Mouse (Mus musculus) limb, embryonic 11.5 days (tissue): ENCODE measurements around the gene Trim9. TPM values are rescaled to one million over a fixed set of nuclear protein-coding genes. Genes with fewer than 3 reads are reported as not detected.

ENCODE experiments used
- ATAC-seq: fragments of 200-750 bp; cut with Nextera tagmentation; 2 replicates; pipeline ENCODE4 v1.8.0; 2017; ENCODE audit warnings: low read depth; ENCODE audit not compliant: insufficient number of reproducible peaks, low FRiP score, low TSS enrichment
- DNase-seq: peaks from one replicate; pipeline ENCODE4 v3.0.0-alpha.2; 2015; ENCODE audit warnings: low spot score
- H3K27ac ChIP-seq: fragments of 300-500 bp; sonication (generic); replicated peaks from 2 replicates; pipeline ENCODE4 v1.5.1; 2014; ENCODE audit warnings: low read depth, mild to moderate bottlenecking, low read length
- H3K27me3 ChIP-seq: fragments of 300-500 bp; sonication (generic); 2 replicates; pipeline ENCODE4 v1.6.1; 2014; ENCODE audit warnings: mild to moderate bottlenecking, low read length, mixed read lengths; ENCODE audit not compliant: control insufficient read depth, insufficient read depth
- H3K36me3 ChIP-seq: fragments of 300-500 bp; sonication (generic); 2 replicates; pipeline ENCODE4 v1.6.1; 2014; ENCODE audit warnings: mild to moderate bottlenecking, low read length, moderate library complexity, mixed read lengths; ENCODE audit not compliant: control insufficient read depth, insufficient read depth
- H3K4me1 ChIP-seq: fragments of 300-500 bp; sonication (generic); 2 replicates; pipeline ENCODE4 v1.6.1; 2014; ENCODE audit warnings: low read length, mixed read lengths; ENCODE audit not compliant: control insufficient read depth, insufficient read depth
- H3K4me2 ChIP-seq: fragments of 300-500 bp; sonication (generic); 2 replicates; pipeline ENCODE4 v1.6.1; 2014; ENCODE audit warnings: low read depth, mild to moderate bottlenecking, moderate library complexity; ENCODE audit not compliant: severe bottlenecking
- H3K4me3 ChIP-seq: fragments of 300-500 bp; sonication (generic); 2 replicates; pipeline ENCODE4 v1.5.1; 2014; ENCODE audit warnings: low read depth, low read length
- H3K9ac ChIP-seq: fragments of 300-500 bp; sonication (generic); 2 replicates; pipeline ENCODE4 v1.6.1; 2014; ENCODE audit warnings: mild to moderate bottlenecking, low read length
- H3K9me3 ChIP-seq: fragments of 300-500 bp; sonication (generic); 2 replicates; pipeline ENCODE4 v1.6.1; 2016; ENCODE audit warnings: low read length; ENCODE audit not compliant: control insufficient read depth
- WGBS: fragments of 180-500 bp; shearing (Covaris S2); extraction: QIAGEN DNeasy Blood & Tissue Kit; methylation state at CpG from one replicate; pipeline ENCODE4 v1.1.7; 2014; 5-methylcytosine and 5-hydroxymethylcytosine counted together
- polyA plus RNA-seq: library from polyadenylated mRNA; unstranded; fragments of >200 nt; fragmentation: Nextera tagmentation; extraction: Ambion mirVana; gene quantifications from 2 replicates; pipeline ENCODE4 v1.2.1, GENCODE M21; 2014

Trim9 gene
- polyA plus RNA-seq, 1 experiment from 2014 or later, result 0.40 TPM

DNA sequence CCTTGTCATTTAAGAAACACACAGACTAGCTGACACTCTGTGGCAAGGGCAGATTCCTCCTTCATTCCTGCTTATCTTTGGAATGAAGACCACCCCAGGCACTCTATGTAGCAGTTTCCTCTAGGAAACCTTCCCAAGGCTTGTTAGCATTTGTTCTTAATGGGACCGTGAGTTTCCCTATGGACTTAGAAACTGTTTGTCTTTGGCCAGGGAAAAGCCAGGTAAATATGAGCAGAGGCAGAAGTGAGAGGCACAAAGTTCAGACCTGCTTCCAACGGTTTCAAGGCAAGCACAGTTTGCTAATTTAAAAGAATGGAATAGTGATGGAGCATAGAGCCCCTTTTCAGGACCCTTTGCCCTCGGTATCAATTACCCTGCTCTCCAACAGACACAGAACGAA is 124.1 kb downstream of the Trim9 start:
- WGBS, result 75% methylated on average over 4 of the region's 4 CpGs

DNA sequence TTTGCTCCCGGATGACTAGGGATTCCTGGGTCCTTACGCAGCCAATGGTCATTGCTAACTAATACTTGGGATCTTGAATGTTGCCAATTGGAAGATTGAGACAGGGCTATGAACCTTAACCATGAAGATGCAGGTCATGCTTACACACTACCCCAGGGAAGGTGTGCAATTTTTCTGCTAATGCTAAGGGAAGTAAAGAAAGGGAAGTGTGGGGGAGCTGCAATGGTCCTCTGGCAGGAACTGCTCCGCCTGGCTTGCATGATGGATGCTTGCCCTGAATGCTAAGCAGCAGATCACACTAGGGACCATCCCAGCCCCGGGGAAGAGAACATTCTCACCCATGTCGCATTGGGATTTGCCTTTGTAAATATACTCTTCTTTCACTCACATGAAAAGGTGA is 126.0 kb downstream of the Trim9 start:
- H3K27ac ChIP-seq, result no peak overlapping the region
- 83% methylated on average over 5 of the region's 5 CpGs for WGBS
- H3K36me3 ChIP-seq, result no peaks in the 10 kb centered on the region
- DNase-seq (no peak), ATAC-seq (no peak)
- H3K9ac ChIP-seq, result no peak overlapping the region
- H3K27me3 ChIP-seq, result 0 out of 2 replicates have a peak, but pooled peaks cover 1% of the 10 kb centered on the region
- H3K9me3 ChIP-seq, result no peaks in the 10 kb centered on the region
- H3K4me3 ChIP-seq, result no peak overlapping the region
- H3K4me1 ChIP-seq, result no peaks in the 10 kb centered on the region
- H3K4me2 ChIP-seq, result no peak overlapping the region

More for the DNA sequence above, 124.1 kb downstream of the Trim9 start:
- Histone ChIP-seq H3K4me1 (peaks cover 6% of the 10 kb centered on the region), H3K9me3 (no peaks in the 10 kb centered on the region), H3K36me3 (no peaks in the 10 kb centered on the region), H3K4me2 (no peak overlapping the region), H3K27me3 (0 out of 2 replicates have a peak, but pooled peaks cover 3% of the 10 kb centered on the region), H3K27ac (no peak overlapping the region), H3K9ac (no peak overlapping the region), H3K4me3 (no peak overlapping the region)
- DNase-seq (no peak), ATAC-seq (no peak)

DNA sequence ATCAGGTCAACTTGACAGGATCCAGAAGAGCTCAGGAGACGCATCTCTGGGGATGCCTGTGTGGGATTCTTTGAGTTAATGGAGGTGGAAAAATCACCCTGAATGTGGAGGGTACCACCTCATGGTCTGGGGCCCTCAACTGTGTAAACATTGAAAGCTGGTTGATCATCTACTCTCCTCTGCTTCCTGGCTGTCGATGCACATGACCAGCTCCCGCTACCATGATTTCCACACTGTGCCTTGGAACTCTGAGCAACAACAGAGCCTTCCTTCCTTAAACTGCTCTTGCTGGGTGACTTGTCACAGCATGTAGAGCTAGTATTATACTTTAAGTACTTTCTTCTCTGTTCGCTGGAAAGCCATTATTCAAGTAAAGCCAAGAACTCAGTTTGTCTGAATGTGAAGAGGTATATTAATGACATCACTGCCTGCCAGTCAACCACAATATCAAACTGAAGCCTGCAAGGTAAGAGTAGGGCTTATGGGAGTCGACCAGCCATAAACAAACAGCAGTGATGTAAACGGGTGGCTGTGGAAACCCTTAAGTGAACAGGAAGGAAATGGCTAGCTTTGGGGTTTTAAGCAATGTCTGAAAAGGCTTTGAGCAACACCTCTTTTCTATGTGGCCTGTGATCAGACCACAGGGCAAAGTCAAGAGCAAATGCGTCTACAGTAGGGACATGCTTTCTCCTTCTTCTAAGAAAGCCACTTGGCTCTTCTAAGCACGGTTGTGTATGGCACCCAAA is 128.4 kb downstream of the Trim9 start:
- no peaks in the 10 kb centered on the region for H3K36me3 ChIP-seq
- H3K27me3 ChIP-seq, result no peaks in the 10 kb centered on the region
- no peaks in the 10 kb centered on the region for H3K4me1 ChIP-seq
- H3K27ac ChIP-seq, result no peak overlapping the region
- 90% methylated on average over 8 of the region's 8 CpGs for WGBS
- H3K4me3 ChIP-seq, result no peak overlapping the region
- no peak overlapping the region for H3K9ac ChIP-seq
- no peaks in the 10 kb centered on the region for H3K9me3 ChIP-seq
- H3K4me2 ChIP-seq, result no peak overlapping the region
- DNase-seq (no peak), ATAC-seq (no peak)

DNA sequence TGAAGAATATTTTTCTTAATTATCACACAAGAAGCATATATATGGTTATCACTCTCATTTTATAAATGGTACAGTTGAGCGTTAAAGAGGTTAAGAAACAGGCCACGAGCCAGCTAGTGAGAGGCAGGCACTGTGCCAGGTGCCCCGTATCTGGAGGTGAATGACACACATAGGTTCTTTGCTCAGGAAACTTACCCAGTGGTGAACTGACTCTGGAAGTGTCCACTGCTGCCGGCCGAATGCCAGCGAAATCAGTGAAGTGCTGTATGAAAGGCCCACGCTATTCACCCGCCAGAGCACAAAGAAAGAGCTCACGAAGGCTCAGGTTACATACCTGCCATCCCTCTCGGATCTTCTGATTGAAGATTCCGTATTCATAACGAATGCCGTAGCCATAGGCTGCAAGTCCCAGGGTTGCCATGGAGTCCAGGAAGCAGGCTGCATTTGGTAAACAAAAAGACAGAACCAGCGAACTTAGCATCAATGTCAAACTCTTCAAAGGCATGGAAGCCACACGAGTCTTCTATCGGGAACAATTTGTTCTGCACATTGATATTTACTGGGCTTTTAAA is 131.1 kb downstream of the Trim9 start:
- H3K27ac ChIP-seq, result no peak overlapping the region
- no peak overlapping the region for H3K9ac ChIP-seq
- no peak overlapping the region for H3K4me2 ChIP-seq
- WGBS, result 81% methylated on average over 16 of the region's 16 CpGs
- H3K27me3 ChIP-seq, result no peaks in the 10 kb centered on the region
- H3K36me3 ChIP-seq, result no peaks in the 10 kb centered on the region
- no peak for ATAC-seq
- no peaks in the 10 kb centered on the region for H3K4me1 ChIP-seq
- no peak overlapping the region for H3K4me3 ChIP-seq
- no peaks in the 10 kb centered on the region for H3K9me3 ChIP-seq
- no peak for DNase-seq

DNA sequence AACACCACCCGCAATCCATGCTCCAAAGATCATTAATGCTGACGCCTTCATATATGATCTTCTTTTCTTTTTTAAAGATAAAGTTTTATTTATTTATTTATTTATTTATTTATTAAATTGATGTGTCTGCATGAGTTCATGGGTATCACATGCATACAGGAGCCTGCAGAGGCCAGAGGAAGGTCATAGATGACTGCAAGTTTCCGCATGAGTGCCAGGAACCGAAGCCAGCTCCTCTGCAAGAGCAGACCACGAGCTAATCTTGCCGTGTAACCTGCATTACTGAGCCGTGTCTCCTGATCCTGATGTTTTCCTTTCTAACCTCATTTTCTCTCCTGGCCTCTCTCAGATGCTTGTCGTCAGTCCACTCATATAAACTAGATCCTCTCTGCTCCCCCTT is 133.1 kb downstream of the Trim9 start:
- Histone ChIP-seq H3K9ac (no peak overlapping the region), H3K27me3 (no peaks in the 10 kb centered on the region), H3K4me2 (no peak overlapping the region), H3K4me3 (no peak overlapping the region), H3K36me3 (no peaks in the 10 kb centered on the region), H3K4me1 (no peaks in the 10 kb centered on the region), H3K27ac (no peak overlapping the region), H3K9me3 (no peaks in the 10 kb centered on the region)
- WGBS, result 89% methylated on average over 8 of the region's 8 CpGs
- no peak for DNase-seq
- no peak for ATAC-seq

DNA sequence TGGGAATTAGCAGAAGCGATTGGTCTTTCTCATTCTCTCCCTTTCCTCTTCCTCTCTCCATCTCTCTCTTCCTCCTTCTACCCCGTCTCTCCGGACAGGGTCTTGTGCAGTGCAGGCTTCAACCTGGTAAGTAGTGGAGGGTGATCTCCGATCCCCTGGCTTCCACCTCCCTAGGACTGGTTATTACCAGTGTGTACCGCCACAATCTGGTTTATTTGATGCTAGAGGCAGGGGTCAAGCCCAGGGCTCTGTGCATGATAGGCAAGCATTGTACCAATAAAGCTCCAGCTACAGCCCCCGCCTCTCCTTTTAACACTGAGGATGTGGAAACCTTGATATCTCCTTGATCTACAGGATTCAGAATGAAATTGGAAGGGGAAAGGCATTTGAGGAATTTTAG is 133.8 kb downstream of the Trim9 start:
- H3K27me3 ChIP-seq, result no peaks in the 10 kb centered on the region
- 83% methylated on average over 6 of the region's 6 CpGs for WGBS
- H3K4me1 ChIP-seq, result no peaks in the 10 kb centered on the region
- H3K27ac ChIP-seq, result no peak overlapping the region
- no peak overlapping the region for H3K9ac ChIP-seq
- no peak overlapping the region for H3K4me3 ChIP-seq
- no peak for DNase-seq
- no peak overlapping the region for H3K4me2 ChIP-seq
- no peak for ATAC-seq
- no peaks in the 10 kb centered on the region for H3K36me3 ChIP-seq
- H3K9me3 ChIP-seq, result no peaks in the 10 kb centered on the region

DNA sequence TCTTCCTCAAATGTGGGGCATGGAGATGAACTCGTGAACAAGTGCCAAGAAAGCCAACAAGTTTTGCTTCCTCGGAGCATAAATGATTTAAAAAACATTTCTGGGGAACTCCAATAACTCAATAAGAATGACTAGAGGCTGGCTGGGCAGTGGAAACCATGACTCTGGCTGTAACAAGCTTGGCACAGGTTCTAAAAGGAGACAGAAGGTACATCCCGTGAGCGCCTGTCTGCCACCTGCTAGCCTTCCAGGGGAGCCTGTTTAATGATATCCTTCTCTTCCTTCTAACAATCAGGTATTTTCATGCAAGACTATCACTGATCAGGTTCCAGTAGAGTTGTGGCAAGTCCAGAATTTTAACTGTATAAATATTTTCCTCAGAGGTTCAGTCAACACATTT is 134.9 kb downstream of the Trim9 start:
- no peak for DNase-seq
- no peak for ATAC-seq
- whole genome bisulfite sequencing, result 83% methylated on average over 4 of the region's 4 CpGs

DNA sequence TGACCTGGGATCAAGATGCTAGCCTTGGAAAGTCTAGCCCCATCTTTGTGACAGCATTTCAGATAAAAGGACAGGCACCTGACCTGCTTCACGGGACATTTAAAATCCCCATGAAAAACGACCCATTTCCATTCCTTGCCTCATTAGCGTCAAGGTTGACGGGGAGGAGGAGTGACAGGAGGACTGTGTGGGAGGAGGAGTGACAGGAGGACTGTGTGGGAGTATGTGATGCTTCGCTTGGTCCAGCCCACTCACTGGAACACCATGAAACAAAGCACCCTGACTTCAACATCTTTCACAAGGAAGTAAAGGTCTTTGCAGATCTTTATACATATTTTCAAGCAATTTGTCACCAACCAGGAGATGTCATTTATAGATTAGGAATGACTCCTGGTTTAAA is 139.2 kb downstream of the Trim9 start:
- Histone ChIP-seq H3K9ac (no peak overlapping the region), H3K4me1 (no peaks in the 10 kb centered on the region), H3K27me3 (no peaks in the 10 kb centered on the region), H3K9me3 (no peaks in the 10 kb centered on the region), H3K36me3 (no peaks in the 10 kb centered on the region), H3K27ac (no peak overlapping the region), H3K4me3 (no peak overlapping the region), H3K4me2 (no peak overlapping the region)
- ATAC-seq (no peak), DNase-seq (no peak)
- 77% methylated on average over 5 of the region's 5 CpGs for WGBS

More for the DNA sequence above, 134.9 kb downstream of the Trim9 start:
- Histone ChIP-seq H3K4me2 (no peak overlapping the region), H3K4me1 (no peaks in the 10 kb centered on the region), H3K9me3 (no peaks in the 10 kb centered on the region), H3K27ac (no peak overlapping the region), H3K27me3 (no peaks in the 10 kb centered on the region), H3K36me3 (no peaks in the 10 kb centered on the region), H3K9ac (no peak overlapping the region), H3K4me3 (no peak overlapping the region)
